Mouse (Mus musculus) kidney, adult 2 months (tissue): ENCODE results near the gene Cyp2e1.

Experiments
- CTCF ChIP-seq: fragments of 200-500 bp; conservative IDR thresholded peaks from 2 replicates; pipeline ENCODE4 v1.5.1; 2011; ENCODE audit warnings: low read depth, mild to moderate bottlenecking, control low read depth, low read length, moderate library complexity, mixed read lengths; ENCODE audit not compliant: insufficient read depth, insufficient read length
- POLR2A ChIP-seq: fragments of 200-500 bp; IDR thresholded peaks from one replicate; pipeline ENCODE4 v1.6.1; 2011; ENCODE audit warnings: low read depth, low read length, control low read depth

DNA sequence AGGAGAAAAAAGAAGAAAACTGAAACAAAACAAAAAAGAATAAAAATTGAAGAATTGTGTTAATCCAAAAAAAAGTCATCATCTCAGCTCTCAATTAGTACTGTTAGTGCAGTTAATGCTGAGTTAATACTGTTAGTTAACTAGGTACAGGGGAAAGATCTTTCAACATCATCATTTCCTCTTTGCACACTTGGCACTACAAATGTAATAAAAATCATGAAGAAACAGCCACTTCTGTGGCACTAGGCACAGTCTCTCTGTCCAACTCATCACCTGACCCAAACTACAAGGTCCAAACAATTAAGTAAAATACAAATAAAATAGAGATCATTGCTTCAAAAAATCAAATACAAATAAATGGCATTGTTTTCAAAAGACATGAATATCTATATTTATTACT lies 2.9 kb upstream of the Cyp2e1 start:
- TF ChIP-seq CTCF = no peak
- no peak for TF ChIP-seq POLR2A
